Mouse (Mus musculus): Measurements from ENCODE around the gene Mxi1. TPM values are rescaled to one million over a fixed set of nuclear protein-coding genes. Genes with fewer than 3 reads are reported as not detected.

Mxi1 gene
- polyA plus RNA-seq, 1 experiment = 41.7 TPM

- H3K27ac ChIP-seq (ENCODE audit: insufficient read depth, low read depth, low read length) = no peak overlapping the region
- WGBS = 72% methylated on average over 17 of the region's 17 CpGs
- TF ChIP-seq CTCF (conservative IDR thresholded peaks at IDR 0.05; ENCODE audit: insufficient read depth, insufficient read length, low read depth, low read length) (no peak), POLR2A (IDR thresholded peaks at IDR 0.05; ENCODE audit: low read depth, low read length) (no peak)
- H3K27me3 ChIP-seq (replicated peaks; ENCODE audit: control insufficient read depth, insufficient read depth, low read length) = no peaks in the 10 kb centered on the region
- H3K4me3 ChIP-seq (ENCODE audit: insufficient read depth, low read depth, low read length) = no peak overlapping the region
- DNase-seq = no peak
- H3K36me3 ChIP-seq (ENCODE audit: control insufficient read depth, insufficient read depth, low read length) = no peaks in the 10 kb centered on the region
- H3K4me1 ChIP-seq (ENCODE audit: control insufficient read depth, insufficient read depth, low read length) = peaks cover 4% of the 10 kb centered on the region; the same call in 1 of the 2 replicates
Observed at GRCm38 (mm10) chr19:53423816-53424465, 113.6 kb downstream of the Mxi1 start.

- Histone ChIP-seq H3K4me3 (ENCODE audit: insufficient read depth, low read depth, low read length) (no peak overlapping the region), H3K27ac (ENCODE audit: insufficient read depth, low read depth, low read length) (no peak overlapping the region), H3K36me3 (ENCODE audit: control insufficient read depth, insufficient read depth, low read length) (no peaks in the 10 kb centered on the region), H3K27me3 (replicated peaks; ENCODE audit: control insufficient read depth, insufficient read depth, low read length) (no peaks in the 10 kb centered on the region), H3K4me1 (ENCODE audit: control insufficient read depth, insufficient read depth, low read length) (peaks cover 4% of the 10 kb centered on the region; the same call in 1 of the 2 replicates)
- WGBS = 14% methylated on average over 18 of the region's 18 CpGs
- peak; percentile 61 for DNase-seq
- TF ChIP-seq POLR2A (IDR thresholded peaks at IDR 0.05; ENCODE audit: low read depth, low read length) (no peak), CTCF (conservative IDR thresholded peaks at IDR 0.05; ENCODE audit: insufficient read depth, insufficient read length, low read depth, low read length) (no peak)
Observed at GRCm38 (mm10) chr19:53424629-53425028, 114.3 kb downstream of the Mxi1 start.

Other genes with a start within 250 kb of the Mxi1 start
- 52.9 and 61.6 TPM in 2 replicates for gene Add3, start 170.1 kb upstream of the Mxi1 start, polyA plus RNA-seq (2012; rRNA removed)
- not detected in 2 replicates for gene Gm10197, start 61.2 kb downstream of the Mxi1 start, polyA plus RNA-seq (2012; rRNA removed)
- gene Smndc1, start 80.1 kb downstream of the Mxi1 start, polyA plus RNA-seq (2012; rRNA removed) = 3.4 and 5.9 TPM in 2 replicates
- gene Dusp5, start 218.6 kb downstream of the Mxi1 start, polyA plus RNA-seq (2012; rRNA removed) = 1.0 and 2.0 TPM in 2 replicates

Data from kidney, adult 2 months (tissue).